Mouse (Mus musculus): ENCODE data around the gene Sprtn. TPM values are rescaled to one million over a fixed set of nuclear protein-coding genes. Genes with fewer than 3 reads are reported as not detected.

The Sprtn gene
- polyA plus RNA-seq, 1 experiment from 2014 or later, result 13.5 TPM

- no peak for DNase-seq (ENCODE audit: low spot score)
Observed at GRCm38 (mm10) chr8:124944406-124944805, 46.7 kb downstream of the Sprtn start.

DNA sequence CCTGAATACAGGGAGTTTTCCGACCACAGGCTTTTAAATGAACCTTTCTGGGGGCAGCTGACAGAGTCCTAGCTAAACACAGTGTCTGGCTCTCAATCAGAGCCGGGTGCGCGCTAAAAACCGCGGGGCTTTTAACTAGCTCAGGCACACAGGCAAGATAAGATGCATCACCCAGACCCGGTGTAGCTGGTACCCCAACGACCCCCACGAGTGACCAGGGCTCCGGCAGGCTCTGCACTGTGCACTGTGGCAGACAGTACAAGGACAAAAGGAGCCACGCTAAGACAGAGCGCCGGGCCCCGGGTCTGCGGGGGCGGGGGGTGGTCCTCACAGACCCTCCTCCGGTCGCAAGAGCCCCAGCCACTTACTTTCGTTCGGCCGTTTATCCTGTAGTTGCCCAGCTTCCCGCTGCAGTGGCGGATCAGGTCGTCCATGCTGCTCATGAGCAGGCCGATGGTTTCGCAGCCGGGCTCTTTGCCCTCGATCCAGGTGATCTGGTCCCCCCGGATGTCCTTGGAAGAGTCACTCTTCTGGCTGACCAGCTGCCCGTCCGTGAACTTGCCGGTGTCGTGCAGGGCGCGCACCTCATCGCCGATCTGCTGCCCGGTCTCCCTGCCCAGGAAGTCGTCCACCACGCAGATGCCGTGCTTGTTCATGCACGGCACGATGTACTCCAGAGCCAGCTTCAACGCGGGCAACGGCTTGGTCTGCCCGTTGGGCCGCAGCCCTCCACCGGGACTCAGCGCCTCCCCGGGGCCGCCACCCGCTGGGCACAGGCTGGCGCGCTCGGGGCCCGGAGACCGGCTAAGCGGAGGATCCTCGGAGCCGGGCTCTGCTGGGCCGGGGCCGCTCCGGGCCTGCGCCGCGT lies 50.4 kb downstream of the Sprtn start:
- DNase-seq (ENCODE audit: low spot score), result peak; percentile 50

GRCm38 (mm10) chr8:124948733-124949111 lies 51.0 kb downstream of the Sprtn start:
- peak; percentile 40 for DNase-seq (ENCODE audit: low spot score)

DNA sequence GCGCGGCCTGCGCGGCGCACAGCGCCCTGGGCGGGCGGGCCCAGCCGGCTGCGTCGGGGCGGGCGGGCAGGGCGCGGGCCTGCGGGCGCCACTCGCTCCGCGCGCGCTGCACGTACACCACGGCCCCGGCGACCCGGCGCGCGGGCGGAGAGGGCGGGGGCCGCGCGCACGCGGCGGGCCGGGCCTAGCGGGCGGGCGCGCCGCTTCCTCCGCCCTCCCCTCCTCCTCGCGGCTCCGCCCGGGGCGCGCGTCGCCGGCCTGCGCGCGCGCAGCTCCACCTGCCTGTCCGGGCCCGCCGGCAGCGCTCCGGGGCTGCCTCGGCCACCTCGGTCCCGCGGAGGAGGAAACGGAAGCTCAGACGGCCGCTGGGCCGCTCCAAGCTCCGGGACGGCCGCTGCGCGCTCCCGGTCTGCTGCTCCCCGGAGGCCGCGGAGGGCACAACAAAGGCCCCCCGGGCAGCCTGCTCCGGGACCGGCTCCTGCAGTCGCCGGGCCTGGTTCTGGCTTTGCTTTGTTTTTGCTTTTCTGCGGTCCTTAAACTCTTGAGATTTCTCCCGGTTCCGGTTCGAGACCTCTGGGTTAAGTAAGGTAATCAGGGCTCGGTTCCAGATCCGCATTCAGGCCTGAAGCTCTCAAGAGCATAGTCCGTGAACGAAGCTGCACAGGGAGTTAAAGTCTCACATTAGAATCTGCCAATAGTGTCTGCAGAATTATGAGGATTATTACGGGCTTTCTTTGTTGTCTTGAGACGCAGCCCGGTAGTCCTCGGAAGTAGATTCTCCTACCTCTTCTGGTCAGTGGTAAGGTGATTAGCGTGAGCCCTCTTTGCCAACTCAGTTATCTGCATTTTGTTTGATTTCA lies 51.8 kb downstream of the Sprtn start, which contains the start of gene Egln1:
Gene Egln1 (minus strand): TSS at position 116 of the 860 bp plus-strand sequence.
- peak; percentile 89 for DNase-seq (ENCODE audit: low spot score)

DNA sequence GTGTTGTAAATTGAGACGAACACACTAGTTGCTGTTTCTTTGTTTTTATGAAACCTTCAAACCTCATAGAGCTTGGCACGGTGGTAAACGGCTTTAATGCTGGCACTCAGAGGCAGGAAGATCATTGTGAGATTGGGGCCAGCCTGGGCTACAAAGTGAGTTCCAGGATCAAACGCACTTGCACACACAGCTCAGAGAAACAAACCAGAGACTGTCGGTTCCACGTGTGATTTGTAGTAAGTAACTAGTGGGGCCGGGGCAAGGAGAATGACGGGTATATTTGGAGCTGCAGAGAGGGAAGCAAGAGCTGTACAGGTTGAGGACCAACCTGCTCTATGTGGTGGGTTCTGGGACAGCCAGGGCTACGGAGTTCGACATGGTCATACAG lies 52.4 kb downstream of the Sprtn start:
- DNase-seq (ENCODE audit: low spot score), result peak; percentile 48

GRCm38 (mm10) chr8:124950865-124951264 lies 53.2 kb downstream of the Sprtn start:
- no peak for DNase-seq (ENCODE audit: low spot score)

GRCm38 (mm10) chr8:124953188-124953587 lies 55.5 kb downstream of the Sprtn start:
- no peak for DNase-seq (ENCODE audit: low spot score)

DNA sequence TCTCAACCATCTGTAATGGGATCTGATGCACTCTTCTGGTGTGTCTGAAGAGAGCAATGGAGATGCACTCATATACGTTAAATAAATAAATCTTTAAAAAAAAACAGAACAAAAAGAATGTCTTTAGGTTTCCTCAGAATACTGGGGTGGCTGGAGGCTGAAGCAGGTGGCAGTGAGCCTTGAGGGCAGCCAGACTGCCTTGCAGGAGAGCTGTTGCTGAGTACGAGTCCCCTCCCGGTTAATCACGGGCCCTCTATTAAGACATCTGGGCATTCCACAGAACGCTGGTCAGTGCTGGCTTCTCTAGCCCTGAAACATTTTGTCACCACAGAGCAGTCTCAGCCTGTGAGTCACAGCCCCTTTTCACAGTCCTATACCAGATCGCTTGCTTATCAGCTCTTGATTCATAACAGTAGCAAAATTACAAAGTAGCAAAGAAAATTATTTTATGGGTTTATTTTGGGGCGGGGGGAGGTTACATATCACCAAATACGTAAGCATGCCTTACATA lies 56.9 kb downstream of the Sprtn start:
- DNase-seq (ENCODE audit: low spot score), result no peak

Other genes with a start within 250 kb of the Sprtn start
- gene 2310022B05Rik, start 234.5 kb upstream of the Sprtn start, polyA plus RNA-seq (2015; fragmentation: Nextera tagmentation; extraction: Ambion mirVana), result 6.7 and 6.9 TPM in 2 replicates
- gene Ttc13, start 175.9 kb upstream of the Sprtn start, polyA plus RNA-seq (2015; fragmentation: Nextera tagmentation; extraction: Ambion mirVana), result 50.8 and 54.3 TPM in 2 replicates
- 20.5 and 23.3 TPM in 2 replicates for gene Arv1, start 175.7 kb upstream of the Sprtn start, polyA plus RNA-seq (2015; fragmentation: Nextera tagmentation; extraction: Ambion mirVana)
- gene Fam89a, start 146.1 kb upstream of the Sprtn start, polyA plus RNA-seq (2015; fragmentation: Nextera tagmentation; extraction: Ambion mirVana), result 6.1 and 7.7 TPM in 2 replicates
- gene Trim67, start 104.8 kb upstream of the Sprtn start, polyA plus RNA-seq (2015; fragmentation: Nextera tagmentation; extraction: Ambion mirVana), result not detected in 2 replicates
- gene Gnpat, start 34.9 kb upstream of the Sprtn start, polyA plus RNA-seq (2015; fragmentation: Nextera tagmentation; extraction: Ambion mirVana), result 78.2 and 78.9 TPM in 2 replicates
- gene 2810004N23Rik, start 34.8 kb upstream of the Sprtn start, polyA plus RNA-seq (2015; fragmentation: Nextera tagmentation; extraction: Ambion mirVana), result 39.1 and 42.3 TPM in 2 replicates
- gene Exoc8, start 181 bp upstream of the Sprtn start, polyA plus RNA-seq (2015; fragmentation: Nextera tagmentation; extraction: Ambion mirVana), result 7.0 and 9.2 TPM in 2 replicates
- gene Egln1, start 51.4 kb downstream of the Sprtn start, polyA plus RNA-seq (2015; fragmentation: Nextera tagmentation; extraction: Ambion mirVana), result 13.0 and 15.3 TPM in 2 replicates
- 120 and 129 TPM in 2 replicates for gene Tsnax, start 115.1 kb downstream of the Sprtn start, polyA plus RNA-seq (2015; fragmentation: Nextera tagmentation; extraction: Ambion mirVana)
- gene Disc1, start 156.3 kb downstream of the Sprtn start, polyA plus RNA-seq (2015; fragmentation: Nextera tagmentation; extraction: Ambion mirVana), result 0.31 and 0.46 TPM in 2 replicates

Measured in thymus, postnatal 0 days (tissue).